Mouse (Mus musculus): Measurements from ENCODE around the gene Aup1.

Aup1 gene

DNA sequence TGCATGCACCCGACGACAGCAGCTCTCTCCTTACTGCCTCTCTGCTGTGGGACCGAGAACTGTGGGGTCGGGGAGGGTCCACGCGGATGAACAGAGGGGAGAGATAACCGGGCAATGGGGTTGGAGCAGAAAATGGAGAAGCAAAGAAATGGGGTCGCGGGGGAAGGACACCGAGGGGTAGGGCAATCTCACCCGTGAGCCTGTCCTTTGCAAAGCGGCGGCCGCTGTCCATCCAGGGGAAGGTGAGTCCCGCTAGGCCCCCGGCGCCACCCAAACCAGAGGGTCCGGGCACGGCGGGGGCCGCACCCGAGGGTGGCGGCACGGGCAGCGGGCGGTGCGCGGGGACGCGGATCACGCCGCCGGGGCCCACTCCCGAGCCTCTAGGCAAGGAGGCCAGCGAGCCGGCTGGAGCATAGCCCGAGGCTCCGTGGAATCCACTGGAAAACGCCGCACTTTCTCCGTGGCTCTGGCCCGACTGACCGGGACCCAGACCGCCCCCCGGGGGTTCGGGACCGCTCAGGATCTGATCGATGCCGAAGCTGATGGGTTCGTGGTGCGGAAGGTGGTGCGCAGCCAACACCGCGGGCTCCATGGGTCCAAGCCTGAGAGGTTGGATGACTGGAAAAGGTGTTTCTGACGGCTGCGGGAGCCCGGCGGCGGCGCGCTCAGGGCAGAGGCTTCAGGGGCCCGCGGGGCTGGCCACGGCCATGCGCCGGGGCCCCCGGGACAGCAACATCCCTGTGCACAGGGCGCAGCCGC is 15.3 kb downstream of the Aup1 start:
- no peak for DNase-seq (ENCODE audit: low spot score)

DNA sequence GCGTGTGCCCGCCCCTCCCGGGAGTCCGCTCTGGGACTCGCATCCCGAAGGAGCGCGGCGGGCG is 15.8 kb downstream of the Aup1 start, which contains the start of gene Tlx2:
Tlx2 (minus strand) TSS at position 47 of the 64 bp plus-strand sequence.
- no peak for DNase-seq (ENCODE audit: low spot score)

GRCm38 (mm10) chr6:83070311-83071219 is 16.2 kb downstream of the Aup1 start:
- DNase-seq (ENCODE audit: low spot score): no peak

- no peak for DNase-seq (ENCODE audit: low spot score)
These were observed 16.9 kb downstream of the Aup1 start for GRCm38 (mm10) chr6:83071220-83071619.

DNA sequence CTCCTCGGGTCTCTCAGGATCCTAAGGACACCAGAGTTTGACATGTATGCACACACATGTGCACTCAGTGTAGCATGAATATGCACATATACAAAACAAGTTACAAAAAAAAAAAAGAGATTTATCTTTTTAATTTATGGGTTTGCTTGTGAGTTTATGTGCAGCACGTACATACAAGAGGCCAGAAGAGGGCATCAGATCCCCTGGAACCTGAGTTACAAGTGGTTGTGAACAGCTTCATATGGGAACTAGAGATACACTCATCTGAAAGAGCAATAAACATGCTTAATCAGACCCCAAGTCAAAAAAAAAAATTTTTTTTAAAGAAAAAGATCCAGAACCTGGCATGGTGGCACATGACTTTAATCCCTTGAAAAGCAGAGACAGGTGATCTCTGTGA is 20.7 kb downstream of the Aup1 start:
- DNase-seq (ENCODE audit: low spot score): no peak

- DNase-seq (ENCODE audit: low spot score): no peak
These were observed 23.5 kb downstream of the Aup1 start, which contains the start of gene Pcgf1 for GRCm38 (mm10) chr6:83077630-83078323. Pcgf1 (plus strand) TSS chr6:83077869.

DNA sequence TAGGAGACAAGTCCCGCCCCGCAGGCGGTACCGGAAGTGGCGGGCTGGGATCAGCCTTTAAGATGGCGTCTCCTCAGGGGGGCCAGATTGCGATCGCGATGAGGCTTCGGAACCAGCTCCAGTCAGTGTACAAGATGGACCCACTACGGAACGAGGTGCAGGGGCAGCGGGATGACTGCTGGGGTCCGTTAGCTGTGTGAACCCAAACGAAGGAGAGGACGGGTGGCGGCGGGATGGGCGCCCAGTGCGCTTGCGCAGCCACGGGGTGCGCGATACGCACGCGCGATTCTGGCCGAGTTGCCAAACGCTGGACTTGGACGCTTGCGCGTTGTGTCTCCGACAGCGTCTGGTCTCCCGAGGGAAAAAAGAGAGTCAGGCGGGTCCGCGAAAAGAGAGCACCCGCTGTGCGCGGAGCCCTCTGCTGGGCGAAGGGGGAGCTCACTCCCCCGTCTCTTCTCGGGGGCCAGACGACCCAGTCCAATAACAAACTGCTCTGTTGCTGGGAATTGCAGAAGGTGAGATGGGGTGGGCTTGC is 24.1 kb downstream of the Aup1 start:
- peak; percentile 98 for DNase-seq (ENCODE audit: low spot score)

- no peak for DNase-seq (ENCODE audit: low spot score)
These were observed 25.9 kb downstream of the Aup1 start for GRCm38 (mm10) chr6:83080210-83080609.

DNA sequence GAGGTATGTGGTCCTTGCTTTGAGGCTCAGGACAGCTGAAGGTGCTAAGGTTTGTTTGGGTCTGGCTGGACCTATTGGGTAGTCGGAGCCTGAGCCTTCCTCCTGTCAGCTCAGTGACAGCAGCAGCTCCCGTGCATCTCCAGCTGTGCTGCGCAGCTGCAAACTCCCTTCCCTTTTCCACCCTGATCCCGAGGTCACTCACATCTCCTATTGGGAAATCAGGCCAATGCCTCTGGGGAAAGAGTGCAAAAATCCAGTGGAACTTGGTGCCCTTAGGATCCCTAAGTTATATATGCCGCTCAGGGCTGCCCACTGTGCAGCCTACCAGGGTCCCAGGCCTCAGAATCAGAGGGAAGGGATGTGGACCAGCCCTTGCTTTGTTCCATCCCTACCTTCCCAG is 29.2 kb downstream of the Aup1 start:
- DNase-seq (ENCODE audit: low spot score): no peak

- DNase-seq (ENCODE audit: low spot score): no peak
These were observed 30.2 kb downstream of the Aup1 start for GRCm38 (mm10) chr6:83084477-83084876.

- DNase-seq (ENCODE audit: low spot score): no peak
These were observed 32.1 kb downstream of the Aup1 start, which contains the start of gene Lbx2 for GRCm38 (mm10) chr6:83086121-83087035. Lbx2 (plus strand) TSS chr6:83086367.

GRCm38 (mm10) chr6:83087205-83087925 is 33.0 kb downstream of the Aup1 start:
- no peak for DNase-seq (ENCODE audit: low spot score)

GRCm38 (mm10) chr6:83087926-83088260 is 33.6 kb downstream of the Aup1 start:
- no peak for DNase-seq (ENCODE audit: low spot score)

DNA sequence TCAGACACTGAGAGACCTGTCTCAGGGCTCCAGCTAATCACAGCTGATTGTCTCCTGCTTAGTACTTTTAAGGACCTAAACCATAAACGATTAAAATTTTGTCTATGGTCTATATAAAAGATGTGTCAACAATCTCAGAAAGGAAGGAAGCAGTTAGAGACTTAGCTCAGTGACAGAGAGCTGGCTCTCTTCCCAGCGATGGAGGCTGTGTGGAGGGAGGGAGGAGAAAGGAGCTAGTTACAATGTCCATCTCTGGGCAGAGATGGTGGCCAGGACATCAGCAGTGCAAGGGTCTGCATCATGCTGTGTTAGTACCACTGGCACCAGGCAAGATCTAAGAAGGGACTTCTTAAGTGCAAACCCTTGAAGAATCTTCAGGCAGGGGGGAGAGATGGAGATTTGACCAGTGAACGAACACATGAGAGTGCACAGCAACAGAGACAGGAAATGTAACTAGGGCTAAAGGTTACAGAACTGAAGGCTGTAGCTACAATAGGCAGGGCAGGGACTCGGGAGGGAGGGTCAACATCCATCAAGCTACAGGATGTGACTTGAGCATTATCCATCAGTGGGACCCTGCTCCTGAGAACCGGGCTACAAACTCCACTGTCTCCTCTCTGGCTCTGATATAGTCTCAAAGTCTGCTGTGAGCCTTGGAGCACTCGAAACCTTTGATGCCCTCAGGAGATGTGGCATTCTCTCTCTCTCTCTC is 38.3 kb downstream of the Aup1 start:
- no peak for DNase-seq (ENCODE audit: low spot score)

GRCm38 (mm10) chr6:83095968-83096367 is 41.6 kb downstream of the Aup1 start:
- DNase-seq (ENCODE audit: low spot score): no peak

DNA sequence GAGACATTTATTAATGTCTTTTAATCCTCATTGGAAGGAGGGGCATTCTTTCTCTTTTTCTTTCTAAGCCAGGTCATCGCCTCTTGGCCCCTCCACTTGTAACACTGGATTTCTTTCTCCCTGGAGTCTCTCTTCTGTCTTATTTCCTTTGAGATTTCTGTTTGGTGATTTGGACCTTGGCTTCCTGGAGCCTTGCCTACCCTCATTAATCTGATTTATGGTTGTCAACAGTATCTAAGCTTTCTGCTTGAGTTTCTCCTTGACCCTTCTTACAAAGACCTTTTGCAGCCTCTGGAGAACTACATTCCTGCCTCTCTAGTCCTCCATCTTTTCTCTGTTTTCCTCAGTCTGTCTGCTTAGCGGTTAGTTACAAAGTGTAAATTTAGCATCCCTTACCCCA is 44.1 kb downstream of the Aup1 start:
- DNase-seq (ENCODE audit: low spot score): no peak

DNA sequence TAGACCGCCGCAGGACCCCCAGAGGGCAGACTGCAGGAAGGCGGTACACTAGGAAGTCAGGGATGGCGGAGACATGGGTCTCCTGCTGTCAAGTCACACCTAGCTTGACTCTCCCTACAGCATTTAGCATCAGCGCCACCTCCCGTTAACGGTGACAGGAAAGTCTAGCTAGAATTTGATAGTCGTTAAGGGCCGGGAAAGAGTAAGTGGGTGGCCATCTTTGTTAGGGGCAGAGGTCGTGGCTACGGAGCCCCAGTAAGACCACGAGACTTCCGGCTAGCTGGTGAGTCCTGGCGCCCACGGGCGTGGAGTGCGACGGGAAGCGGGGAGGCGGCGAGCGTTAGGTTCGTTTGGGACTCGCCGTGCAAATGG is 47.0 kb downstream of the Aup1 start, which contains the start of the genes Ccdc142 and Gm42688:
Ccdc142 (plus strand) TSS at position 286 of the 372 bp plus-strand sequence.
Gm42688 (plus strand) TSS at position 302 of the 372 bp plus-strand sequence.
- DNase-seq (ENCODE audit: low spot score): peak; percentile 89

DNA sequence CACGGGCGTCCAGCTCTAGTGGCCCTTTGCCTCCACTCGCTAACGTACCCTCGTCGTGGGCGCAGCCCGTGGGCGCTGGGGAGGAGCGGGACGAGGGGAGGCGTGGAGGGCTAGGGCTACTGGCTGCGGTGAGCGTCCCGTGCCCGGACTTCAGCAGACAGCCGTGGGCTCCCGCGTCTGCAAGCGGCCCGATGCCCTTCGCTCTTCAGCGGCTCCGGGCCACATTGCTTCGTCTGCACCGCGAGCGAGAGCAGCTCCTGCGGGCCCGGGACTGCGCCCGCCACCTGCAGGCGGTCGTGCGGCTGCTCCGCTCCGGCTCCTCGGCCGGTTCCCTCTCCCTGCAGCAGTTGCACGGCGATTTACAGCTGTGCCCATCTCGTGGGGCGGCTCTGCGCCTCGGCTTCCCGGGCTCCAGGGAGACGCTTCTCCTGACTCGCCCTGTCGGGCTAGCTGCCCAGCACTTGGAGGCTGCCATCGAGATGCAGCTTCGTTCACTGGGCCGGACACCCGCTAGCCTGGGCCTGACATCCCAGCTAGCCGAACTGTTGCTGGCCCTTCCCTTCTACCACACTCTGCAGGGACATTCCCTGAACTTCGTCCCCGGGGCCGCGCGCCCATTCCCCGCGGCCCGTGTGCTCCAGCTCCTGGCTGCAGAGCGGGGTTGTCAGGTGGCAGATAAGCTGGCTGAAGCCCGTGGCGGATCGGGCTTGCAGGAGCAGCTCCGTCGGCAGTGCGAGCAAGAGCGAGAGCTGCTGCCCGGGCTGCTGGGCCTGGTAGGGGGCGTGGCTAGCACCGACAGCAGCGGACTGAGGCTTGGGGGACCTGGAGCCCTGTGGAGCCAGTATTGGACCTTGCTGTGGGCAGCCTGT is 47.6 kb downstream of the Aup1 start:
- DNase-seq (ENCODE audit: low spot score): peak; percentile 74

- DNase-seq (ENCODE audit: low spot score): no peak
These were observed 48.9 kb downstream of the Aup1 start for GRCm38 (mm10) chr6:83103130-83103650.

Measured in testis, postnatal 14 days (tissue).